Mouse (Mus musculus) ES-Bruce4 (cell line): ENCODE measurements around the gene AA467197. TPM values are rescaled to one million over a fixed set of nuclear protein-coding genes. Genes with fewer than 3 reads are reported as not detected.

Experiments used
- H3K27ac ChIP-seq: 2 replicates; pipeline ENCODE4 v1.5.1; 2012; ENCODE audit warnings: low read length, inconsistent platforms; ENCODE audit not compliant: insufficient read depth
- H3K27me3 ChIP-seq: 2 replicates; pipeline ENCODE4 v1.6.1; 2012; ENCODE audit warnings: mild to moderate bottlenecking, low read length, inconsistent platforms; ENCODE audit not compliant: control insufficient read depth, poor library complexity, insufficient read depth, severe bottlenecking
- H3K36me3 ChIP-seq: 2 replicates; pipeline ENCODE4 v1.6.1; 2012; ENCODE audit warnings: inconsistent platforms, mild to moderate bottlenecking, low read length, moderate library complexity; ENCODE audit not compliant: control insufficient read depth, poor library complexity, insufficient read depth, severe bottlenecking
- H3K4me1 ChIP-seq: one replicate; pipeline ENCODE4 v1.8.1; 2011; ENCODE audit warnings: low read length; ENCODE audit not compliant: control insufficient read depth, insufficient read depth
- H3K4me3 ChIP-seq: 2 replicates; pipeline ENCODE4 v1.5.1; 2011; ENCODE audit warnings: low read depth, mild to moderate bottlenecking, low read length
- H3K9ac ChIP-seq: 2 replicates; pipeline ENCODE4 v1.6.1; 2012; ENCODE audit warnings: low read depth, mild to moderate bottlenecking, inconsistent platforms; ENCODE audit not compliant: poor library complexity, severe bottlenecking
- H3K9me3 ChIP-seq: replicated peaks from 2 replicates; pipeline ENCODE4 v1.6.1; 2012; ENCODE audit warnings: mild to moderate bottlenecking, low read length, inconsistent platforms; ENCODE audit not compliant: control insufficient read depth, poor library complexity, insufficient read depth, severe bottlenecking
- CTCF ChIP-seq: IDR thresholded peaks from one replicate; pipeline ENCODE4 v1.8.1; 2011; ENCODE audit warnings: low read depth, low read length
- EP300 ChIP-seq: IDR thresholded peaks from 2 replicates; pipeline ENCODE4 v1.6.1; 2011; ENCODE audit warnings: low read depth, low read length; ENCODE audit not compliant: insufficient read depth
- POLR2A ChIP-seq: IDR thresholded peaks from one replicate; pipeline ENCODE4 v1.8.1; 2011; ENCODE audit warnings: low read length; ENCODE audit not compliant: insufficient read depth
- polyA plus RNA-seq: library from polyadenylated mRNA; stranded (reverse); fragments of >200 nt; gene quantifications from 2 replicates; pipeline ENCODE4 v1.2.4, GENCODE M21; 2011; ENCODE audit warnings: low read depth; ENCODE audit not compliant: missing spikeins, insufficient read depth, insufficient read length

Gene AA467197
- polyA plus RNA-seq, 1 experiment, result 15.8 TPM

DNA sequence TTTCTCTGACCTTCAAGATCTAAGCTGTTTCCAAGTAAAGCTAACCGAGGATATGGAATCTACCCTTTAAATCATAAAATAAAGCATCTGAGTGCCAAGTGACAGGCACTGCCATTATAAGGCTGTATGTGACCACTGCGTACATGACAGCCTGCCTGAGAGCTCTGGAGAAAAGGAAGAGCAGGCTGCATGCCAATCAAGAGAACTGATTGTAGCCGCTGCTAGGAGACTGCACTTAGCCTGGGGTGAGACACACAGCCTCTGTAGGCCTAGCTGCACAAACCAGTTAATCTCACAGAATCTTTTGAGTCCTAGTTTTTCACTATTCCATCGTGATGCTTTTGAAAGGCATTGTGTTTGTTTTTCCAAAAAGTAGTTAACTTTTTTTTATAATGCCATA is 18.1 kb upstream of the AA467197 start:
- Histone ChIP-seq H3K36me3 (no peaks in the 10 kb centered on the region), H3K4me1 (no peaks in the 10 kb centered on the region), H3K27ac (no peak overlapping the region), H3K9me3 (no peaks in the 10 kb centered on the region), H3K27me3 (no peaks in the 10 kb centered on the region), H3K4me3 (no peak overlapping the region), H3K9ac (no peak overlapping the region)
- TF ChIP-seq CTCF (no peak), EP300 (no peak), POLR2A (no peak)

DNA sequence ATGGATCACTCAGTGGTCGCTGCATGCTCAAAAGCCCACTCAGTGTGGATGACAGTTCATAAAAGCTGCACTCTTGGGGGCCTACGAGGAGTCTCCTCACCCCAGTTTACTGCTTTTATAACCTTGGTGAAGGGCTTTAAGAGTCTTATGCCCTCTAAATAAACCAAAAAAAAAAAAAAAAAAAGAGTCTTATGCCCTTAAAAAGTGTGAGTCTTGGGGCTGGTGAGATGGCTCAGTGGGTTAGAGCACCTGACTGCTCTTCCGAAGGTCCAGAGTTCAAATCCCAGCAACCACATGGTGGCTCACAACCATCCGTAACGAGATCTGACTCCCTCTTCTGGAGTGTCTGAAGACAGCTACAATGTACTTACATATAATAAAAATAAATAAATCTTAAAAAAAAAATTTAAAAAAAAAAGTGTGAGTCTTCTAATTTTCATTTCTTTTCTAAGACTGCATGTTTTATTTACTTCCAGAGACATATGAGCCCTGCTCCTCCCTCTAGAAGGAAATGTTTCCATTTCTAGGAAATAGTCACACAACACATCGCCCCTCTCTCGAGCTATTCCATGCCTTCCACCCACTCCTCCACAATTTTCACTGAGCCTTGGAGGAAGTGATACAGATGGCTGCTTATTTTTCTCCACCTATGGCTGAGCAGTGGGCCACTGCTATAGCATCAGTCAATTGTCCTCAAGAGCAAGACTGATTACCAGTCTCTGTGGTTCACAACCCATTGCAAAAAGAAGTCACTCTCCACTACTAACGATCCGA is 15.3 kb upstream of the AA467197 start:
- Histone ChIP-seq H3K4me3 (no peak overlapping the region), H3K4me1 (no peaks in the 10 kb centered on the region)
- no peak for TF ChIP-seq POLR2A
- TF ChIP-seq CTCF, result no peak
- TF ChIP-seq EP300, result no peak

DNA sequence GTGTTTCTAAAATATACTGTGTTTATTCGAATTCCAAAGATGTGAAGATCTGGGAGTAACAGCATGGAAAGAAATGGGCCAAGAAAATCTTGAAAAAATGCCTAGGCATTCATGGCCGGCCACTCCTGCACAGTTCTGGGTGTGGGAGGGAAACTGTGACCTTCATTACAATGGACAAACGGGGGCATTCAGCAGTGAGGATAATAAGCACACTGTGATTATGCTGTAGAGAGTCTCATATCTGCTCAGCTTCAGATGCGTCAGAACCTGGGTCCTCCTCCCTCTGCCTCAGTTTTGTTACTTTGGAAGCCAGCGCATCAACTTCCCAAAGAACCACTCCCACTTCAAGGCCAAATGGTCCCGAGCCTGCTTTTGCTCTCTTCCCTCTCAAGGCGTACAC is 10.9 kb upstream of the AA467197 start:
- H3K9me3 ChIP-seq, result no peaks in the 10 kb centered on the region
- TF ChIP-seq CTCF, result no peak
- TF ChIP-seq POLR2A, result no peak
- no peak for TF ChIP-seq EP300
- H3K4me3 ChIP-seq, result no peak overlapping the region
- H3K4me1 ChIP-seq, result no peaks in the 10 kb centered on the region
- no peak overlapping the region for H3K9ac ChIP-seq
- no peak overlapping the region for H3K27ac ChIP-seq
- no peaks in the 10 kb centered on the region for H3K36me3 ChIP-seq
- H3K27me3 ChIP-seq, result no peaks in the 10 kb centered on the region

More for the DNA sequence above, 15.3 kb upstream of the AA467197 start:
- no peaks in the 10 kb centered on the region for H3K9me3 ChIP-seq
- no peak overlapping the region for H3K27ac ChIP-seq
- H3K36me3 ChIP-seq, result no peaks in the 10 kb centered on the region
- H3K27me3 ChIP-seq, result no peaks in the 10 kb centered on the region
- no peak overlapping the region for H3K9ac ChIP-seq

DNA sequence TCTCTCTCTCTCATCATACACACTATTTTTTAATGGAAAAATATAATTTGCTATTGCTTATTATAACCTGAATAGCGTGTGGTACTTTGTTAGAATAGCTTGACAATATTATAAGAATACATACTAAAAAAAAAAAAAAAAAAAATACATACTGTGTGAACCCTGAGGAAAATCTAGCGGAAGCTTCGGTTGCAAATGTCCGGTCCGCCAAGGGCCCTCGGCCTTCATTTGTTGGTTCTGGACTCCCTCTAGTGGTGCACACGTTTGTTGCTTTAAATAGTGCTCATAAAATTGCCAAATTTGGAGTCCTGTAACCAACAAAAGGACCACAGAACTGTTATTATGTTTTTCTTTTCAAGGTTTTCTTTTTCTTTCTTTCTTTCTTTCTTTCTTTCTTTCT is 7.8 kb upstream of the AA467197 start:
- peaks cover 3% of the 10 kb centered on the region; the same call in 1 of the 2 replicates for H3K36me3 ChIP-seq
- H3K27ac ChIP-seq, result no peak overlapping the region
- no peaks in the 10 kb centered on the region for H3K27me3 ChIP-seq
- no peaks in the 10 kb centered on the region for H3K9me3 ChIP-seq
- no peaks in the 10 kb centered on the region for H3K4me1 ChIP-seq
- no peak overlapping the region for H3K4me3 ChIP-seq
- no peak overlapping the region for H3K9ac ChIP-seq
- TF ChIP-seq CTCF, result peak; percentile 64
- TF ChIP-seq POLR2A, result no peak

DNA sequence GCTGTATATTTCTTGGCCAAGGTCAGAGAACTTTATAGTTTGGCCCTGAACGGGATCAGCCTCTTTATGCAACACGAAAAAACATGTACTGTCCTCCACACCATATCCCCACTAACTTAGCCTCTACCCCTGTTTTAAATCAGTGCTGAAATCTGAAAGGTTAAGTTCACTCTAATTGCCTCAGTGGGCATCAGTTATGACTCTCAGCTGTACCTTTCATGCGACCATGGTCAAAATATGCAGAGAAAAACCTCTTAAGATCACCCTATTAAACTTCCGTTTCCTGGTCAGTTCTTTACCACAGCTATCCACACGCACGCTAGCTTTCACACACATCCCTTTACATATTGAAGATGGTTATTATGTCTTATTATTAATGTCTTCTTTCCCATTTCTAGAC is 6.9 kb upstream of the AA467197 start:
- Histone ChIP-seq H3K9me3 (no peaks in the 10 kb centered on the region), H3K27ac (no peak overlapping the region), H3K36me3 (peaks cover 3% of the 10 kb centered on the region; the same call in 1 of the 2 replicates), H3K27me3 (no peaks in the 10 kb centered on the region), H3K9ac (peak overlapping the region; percentile 96), H3K4me1 (no peaks in the 10 kb centered on the region), H3K4me3 (no peak overlapping the region)
- no peak for TF ChIP-seq CTCF
- TF ChIP-seq EP300, result no peak
- TF ChIP-seq POLR2A, result no peak

DNA sequence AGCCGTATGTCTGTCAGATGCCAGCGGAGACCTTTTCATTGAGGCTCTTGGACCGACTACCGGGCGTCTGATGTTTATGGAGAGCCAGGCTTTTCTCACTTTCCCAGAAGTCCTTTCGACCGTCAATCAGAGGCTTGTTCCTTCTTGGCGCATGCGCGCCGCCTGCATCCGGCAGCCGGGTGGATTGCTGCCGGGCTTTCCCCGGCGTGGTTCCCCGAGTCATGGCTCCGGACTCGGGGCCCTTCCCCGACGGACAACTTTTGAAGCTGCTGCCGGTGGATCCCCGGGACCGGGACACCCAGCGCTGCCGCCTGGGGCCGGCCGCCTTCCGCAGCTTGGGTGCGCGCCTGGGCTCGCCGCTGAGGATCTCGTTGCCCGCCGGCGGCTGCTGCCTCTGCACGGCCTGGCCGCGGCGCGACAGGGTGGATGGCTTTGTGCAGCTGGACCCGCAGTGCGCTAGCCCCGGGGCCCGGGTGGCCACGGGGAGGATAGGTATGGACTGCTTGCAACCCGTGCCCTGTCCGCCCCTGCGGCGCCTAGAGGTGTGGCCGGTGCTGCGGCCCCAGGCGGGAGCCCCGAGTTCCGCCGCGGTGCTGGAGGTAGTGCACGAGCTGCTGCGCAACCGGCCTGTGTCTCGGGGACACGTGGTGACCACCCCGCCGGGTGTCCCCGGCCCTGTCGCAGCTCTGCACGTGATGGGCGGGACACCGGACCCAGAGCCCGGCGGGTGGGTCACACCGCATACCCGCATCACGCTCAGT is 6.1 kb upstream of the AA467197 start:
- no peaks in the 10 kb centered on the region for H3K9me3 ChIP-seq
- peak overlapping the region; percentile 96 for H3K9ac ChIP-seq
- no peaks in the 10 kb centered on the region for H3K4me1 ChIP-seq
- peaks cover 3% of the 10 kb centered on the region; the same call in 1 of the 2 replicates for H3K36me3 ChIP-seq
- H3K27me3 ChIP-seq, result no peaks in the 10 kb centered on the region
- TF ChIP-seq EP300, result no peak
- no peak for TF ChIP-seq CTCF
- TF ChIP-seq POLR2A, result no peak
- no peak overlapping the region for H3K27ac ChIP-seq
- H3K4me3 ChIP-seq, result peak overlapping the region; percentile 67
